Mouse (Mus musculus): ENCODE measurements around the gene Slc25a4.
"Not testable (repeated sequence)": the region's sequence is repeated elsewhere in the genome, so short reads cannot be mapped to it uniquely, and the experiment has no call there.

Slc25a4 gene

DNA sequence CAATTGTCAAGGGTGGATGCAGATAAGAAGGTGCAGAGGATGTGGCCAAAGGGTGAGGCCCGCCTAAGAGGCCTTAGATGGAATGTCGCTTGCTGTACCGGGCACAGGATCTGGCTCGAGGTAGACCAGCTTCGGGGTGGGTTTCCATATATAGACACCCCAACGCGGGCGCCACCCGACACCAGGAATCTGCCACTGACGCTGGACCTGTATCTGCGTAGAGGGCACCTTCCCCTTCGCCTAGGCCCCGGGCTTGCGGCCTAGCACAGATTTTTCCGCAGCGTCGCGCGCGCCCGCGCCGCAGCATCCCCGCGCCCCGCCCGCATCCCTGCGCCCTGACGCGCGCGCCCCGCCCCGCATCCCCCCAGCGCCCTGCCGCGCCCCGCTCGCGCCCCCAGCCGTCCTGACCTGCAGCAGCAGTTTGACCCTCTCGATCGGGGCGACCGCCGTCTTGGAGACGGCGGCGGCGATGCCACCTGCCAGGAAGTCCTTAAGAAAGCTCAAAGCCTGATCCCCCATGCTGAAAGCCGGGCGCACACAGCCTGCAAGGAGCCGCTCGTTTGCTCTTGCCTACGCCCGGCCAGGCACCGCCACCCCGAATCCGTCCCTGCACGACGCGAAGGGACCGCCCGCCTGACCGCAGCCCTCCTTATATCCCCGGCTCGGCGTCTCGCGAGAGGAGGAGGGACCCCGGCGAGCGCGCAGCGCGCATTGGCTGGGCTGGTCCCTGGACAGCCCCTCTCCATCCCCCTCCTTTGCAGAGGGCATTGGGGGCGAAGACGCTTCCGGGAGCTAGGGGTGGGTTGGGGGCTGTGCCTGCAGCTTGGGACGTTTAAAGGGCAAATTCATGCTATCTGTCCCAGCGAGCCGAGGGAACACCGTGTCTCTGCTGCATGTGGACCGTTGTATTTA is at the start of gene Slc25a4:
Gene Slc25a4 (minus strand): TSS at position 881 of the 912 bp plus-strand sequence.
- CTCF ChIA-PET: interaction anchor here (0.6 kb wide), 1 partner anchor 1161 kb away, joined by 3 read pairs; no protein-coding TSS in a partner anchor

DNA sequence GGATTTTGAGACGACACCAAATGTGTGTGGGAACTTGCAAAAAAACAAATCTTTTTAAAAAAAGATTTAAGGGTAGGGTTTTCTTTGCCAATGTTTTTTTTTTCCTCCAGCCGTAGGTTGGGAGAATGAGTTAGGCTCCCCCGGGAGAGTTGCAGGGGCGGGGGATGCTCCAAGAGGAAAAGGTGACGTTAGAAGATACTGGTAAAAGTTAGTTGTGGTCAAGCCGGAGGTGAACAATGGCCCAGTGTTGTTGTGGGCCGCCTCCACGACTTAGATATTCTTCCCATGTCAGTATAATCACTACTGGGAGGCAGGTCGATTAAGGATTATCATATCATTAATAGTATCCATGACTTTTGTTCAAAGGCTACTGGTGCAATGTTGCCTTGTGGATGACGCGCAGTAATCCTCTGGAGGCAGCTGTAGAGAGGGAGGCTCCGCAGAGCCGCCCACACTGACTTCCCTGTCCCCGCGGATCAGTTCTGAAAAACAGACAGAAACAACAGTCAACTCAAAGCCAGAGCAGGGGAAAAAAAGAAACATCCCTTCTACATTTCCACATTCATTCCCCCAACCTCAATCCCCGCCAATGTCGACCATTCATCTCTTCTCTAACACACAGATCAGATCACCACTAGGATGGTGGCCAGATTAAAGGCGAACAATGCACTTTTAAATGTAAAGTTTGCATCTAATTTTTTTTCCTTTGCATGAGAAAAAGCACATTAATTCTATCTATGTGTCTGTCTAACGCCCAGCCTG is 47.0 kb upstream of the Slc25a4 start:
- CTCF ChIA-PET: no interaction called here

DNA sequence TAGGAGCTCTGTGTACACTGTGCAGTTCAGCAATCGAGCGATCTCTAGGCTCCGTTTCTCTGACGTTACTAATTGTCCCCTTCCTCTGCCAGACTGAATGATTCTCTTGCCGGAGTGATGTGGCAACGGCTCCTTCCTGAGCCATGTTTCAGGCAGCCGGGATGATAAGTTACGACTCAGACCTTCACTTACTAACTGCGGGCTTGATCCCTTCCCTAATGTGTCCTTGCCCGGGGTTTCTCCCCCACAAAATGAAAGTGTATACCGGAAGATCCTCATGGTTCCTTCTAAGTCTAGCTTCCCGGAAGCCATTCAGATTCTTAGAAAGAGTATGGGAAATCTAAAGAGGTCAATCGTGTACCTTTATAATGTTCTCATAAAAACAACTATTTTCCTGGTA is 41.4 kb upstream of the Slc25a4 start:
- CTCF ChIA-PET: no interaction called here

DNA sequence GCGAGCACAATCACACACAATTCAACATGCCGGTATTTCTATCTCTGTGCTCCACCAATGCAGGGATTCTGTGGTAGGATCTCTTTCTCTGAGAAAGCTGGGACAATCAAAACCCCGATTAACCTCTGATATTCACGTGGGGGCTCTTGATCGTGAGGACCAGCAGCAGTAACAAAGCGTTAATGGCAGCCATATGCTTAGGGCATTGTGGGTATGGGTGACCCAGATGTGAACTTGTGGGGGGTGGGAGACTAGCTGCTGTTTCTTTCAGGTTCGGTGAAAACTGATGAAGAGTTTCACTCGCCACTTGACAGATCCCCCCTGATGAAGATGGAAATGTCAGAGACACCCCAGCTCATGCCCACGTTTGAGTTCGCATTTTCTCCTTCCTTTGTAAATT is 40.5 kb upstream of the Slc25a4 start:
- CTCF ChIA-PET: no interaction called here

DNA sequence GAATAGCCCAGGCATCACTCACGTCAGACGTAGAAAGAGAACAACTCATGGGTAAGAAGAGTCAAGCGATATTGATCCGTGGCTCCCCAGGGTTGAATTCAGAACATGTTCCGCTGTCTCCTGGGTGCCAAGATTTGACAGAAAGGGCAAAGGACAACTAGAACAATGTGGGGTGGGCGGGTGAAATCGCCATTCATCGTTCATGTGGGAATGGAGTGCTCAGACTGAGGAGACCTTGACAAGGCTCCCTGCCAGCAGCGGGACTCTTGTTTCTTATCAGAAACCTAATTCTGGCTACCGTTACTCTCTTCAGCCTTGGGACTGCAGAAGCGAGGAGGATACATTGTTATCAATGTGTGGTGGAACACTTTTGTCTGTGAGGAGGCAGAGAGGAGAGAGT is 35.3 kb upstream of the Slc25a4 start:
- CTCF ChIA-PET: no interaction called here

DNA sequence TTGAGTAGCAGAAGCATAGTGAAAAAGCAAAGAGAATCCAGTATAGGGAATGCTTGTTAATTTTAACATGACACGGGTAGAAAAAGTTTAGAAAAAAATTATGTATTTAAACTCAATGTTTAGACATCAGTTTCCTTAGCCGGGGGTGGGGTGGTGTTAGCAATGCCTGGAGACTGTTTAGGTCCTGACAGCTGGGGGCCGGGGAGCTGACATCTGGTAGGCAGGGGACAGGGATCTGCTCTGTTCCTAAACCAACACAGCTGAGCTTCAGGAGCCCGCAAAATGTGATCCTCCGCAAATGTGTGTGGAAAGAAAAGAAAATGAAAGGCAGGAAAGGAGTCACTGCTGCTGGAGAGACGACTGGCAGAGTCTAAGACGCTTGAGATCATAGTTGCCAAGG is 31.9 kb upstream of the Slc25a4 start:
- CTCF ChIA-PET: interaction anchor here (0.7 kb wide), 1 partner anchor 315 kb away, joined by 7 read pairs; no protein-coding TSS in a partner anchor

DNA sequence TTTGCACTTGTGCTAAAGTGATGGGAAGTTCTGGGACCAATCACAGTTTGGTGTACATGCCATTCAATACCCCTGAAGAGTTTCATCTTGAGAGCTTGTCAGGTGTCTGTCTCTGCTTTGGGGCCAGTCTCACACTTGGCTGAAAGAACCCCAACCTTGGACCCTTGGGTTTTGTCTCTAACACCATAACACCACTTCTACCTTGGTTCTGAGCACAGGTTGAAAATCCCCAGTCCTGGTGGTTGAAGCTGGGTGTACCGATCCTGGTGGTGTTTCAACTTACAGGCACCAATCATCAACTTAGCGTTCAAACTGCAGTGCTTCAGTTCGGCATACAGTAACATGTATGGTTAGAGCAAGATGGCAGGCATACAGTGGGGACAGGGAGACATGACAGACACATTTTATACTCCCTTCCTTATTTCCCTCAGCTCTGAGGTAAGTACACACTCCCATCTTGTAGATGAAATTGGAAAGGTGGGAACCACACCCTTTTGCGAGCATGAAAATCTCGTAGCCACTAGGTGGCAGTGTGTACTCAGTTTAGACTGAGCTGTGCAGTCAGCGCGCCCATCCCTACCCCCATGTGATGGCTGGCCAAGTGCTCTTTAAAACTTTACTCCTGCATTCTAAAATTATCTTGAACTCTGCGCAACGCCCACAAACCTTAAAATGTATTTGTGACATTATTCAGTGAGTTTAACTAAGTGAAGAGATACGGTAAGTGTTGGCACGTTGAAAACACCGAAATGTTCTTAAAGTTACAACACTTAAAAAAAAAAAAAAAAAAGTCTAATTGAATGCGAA is 30.7 kb upstream of the Slc25a4 start:
- CTCF ChIA-PET: interaction anchor here (0.6 kb wide), 1 partner anchor 1016 kb away, joined by 8 read pairs; no protein-coding TSS in a partner anchor

DNA sequence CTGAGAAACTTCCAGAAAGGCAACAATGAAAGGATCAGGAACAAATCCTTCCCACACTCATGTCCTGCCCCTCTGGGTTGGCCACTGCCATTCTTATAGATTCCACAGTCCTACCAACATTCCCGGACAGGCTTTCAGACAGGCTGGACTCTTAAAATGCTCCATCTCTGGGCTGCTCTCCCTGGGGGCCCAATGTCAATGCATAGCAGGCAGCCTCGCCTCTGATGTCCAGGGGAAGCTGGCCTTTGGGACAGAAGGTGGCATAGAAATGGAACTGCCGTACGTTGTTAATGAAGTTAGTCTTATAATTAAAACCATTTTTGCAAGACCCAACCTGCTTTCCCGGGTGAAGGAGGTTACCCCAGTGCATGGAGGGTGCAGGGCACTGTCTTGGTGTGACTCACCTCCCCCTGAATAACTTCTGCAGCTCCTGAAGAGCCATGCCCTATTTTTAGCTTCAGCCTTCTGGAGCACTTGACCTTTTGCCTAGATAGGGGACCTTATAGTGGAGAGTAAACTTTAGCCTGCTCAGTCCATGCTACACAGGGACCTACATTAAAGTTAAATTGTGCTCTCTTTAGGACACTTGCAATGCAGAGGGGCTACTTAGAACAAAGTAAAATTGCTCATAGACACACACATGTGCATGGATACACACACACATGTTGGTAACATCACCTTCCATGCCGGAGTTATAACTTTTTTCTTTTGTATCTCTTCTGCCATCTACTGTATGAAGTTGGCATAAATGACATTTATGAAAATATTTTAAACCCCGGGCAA is 25.5 kb upstream of the Slc25a4 start:
- CTCF ChIA-PET: interaction anchor here (0.7 kb wide), 1 partner anchor 252 kb away, joined by 3 read pairs; no protein-coding TSS in a partner anchor

DNA sequence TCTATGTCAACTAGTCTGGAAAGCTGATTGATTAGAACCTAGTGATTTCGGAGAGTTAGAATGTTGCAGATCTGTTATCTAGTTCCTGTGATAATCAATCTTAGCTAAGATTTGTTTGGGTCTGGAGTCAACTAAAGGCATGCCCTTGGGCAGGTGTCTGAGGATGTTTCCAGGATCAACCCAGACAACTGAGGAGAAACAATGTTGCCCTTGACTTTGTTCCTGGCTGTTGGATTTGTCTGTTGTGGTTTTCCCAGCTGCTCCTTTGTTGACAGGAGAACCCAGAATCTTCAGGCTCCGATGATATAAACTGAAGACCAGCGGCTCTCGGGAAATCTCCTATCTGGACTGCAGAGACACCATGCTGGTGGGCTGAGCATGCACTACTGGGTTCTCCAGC is 23.7 kb upstream of the Slc25a4 start:
- CTCF ChIA-PET: no interaction called here

DNA sequence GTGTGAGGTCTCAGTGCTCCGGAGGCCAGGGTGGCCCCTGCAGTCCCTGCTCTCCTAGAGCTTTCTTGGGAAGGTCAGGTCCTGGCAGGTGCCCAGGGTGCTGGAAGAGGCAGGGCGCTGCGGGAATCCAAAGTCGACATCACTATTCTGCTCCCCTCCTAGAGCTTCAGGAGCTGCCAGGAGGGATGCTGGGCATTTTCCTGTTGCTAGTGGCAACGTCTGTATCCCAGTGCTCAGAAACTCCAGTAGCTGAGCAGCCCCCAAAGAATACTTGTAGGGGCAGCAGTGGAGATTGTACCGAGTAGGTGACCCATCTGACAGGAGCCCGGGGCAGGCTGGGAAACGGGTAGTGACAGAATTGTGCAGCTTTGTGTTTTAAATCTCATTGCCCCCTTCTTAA is 21.7 kb upstream of the Slc25a4 start:
- CTCF ChIA-PET: no interaction called here

DNA sequence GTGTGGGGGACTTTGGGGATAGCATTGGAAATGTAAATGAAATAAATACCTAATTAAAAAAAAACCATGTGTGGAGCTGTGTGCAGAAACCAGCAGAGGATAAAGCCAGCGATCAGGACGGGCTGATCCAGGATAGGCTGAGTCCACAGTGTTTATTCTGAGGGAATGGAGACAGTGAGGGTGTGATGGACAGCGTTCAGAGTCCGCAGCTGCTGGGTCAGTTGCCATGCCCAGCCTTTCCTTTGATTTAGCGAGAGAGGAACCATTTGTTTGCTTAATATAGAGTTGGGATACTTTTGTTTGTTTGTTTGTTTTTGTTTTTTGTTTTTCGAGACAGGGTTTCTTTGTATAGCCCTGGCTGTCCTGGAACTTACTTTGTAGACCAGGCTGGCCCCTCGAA is 20.9 kb upstream of the Slc25a4 start:
- CTCF ChIA-PET: not testable (repeated sequence)

DNA sequence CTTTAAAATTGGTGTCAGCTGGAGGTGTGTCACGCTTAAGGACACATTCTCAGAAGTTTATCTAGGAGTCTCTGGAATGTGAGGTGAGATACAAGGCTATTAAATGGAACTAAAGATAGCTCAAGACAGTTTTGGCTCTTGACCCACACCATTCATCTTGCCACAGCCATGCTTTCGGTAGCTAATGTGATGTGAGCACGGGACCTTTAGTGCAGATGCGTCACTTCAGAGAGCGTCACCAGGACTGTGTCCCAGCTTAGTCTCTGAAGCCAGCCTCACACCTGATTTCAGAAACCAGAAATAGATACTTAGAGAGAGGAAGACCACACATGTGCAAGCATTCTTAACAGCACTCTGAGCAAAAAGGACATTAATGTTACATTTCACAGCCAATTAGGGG is 15.5 kb upstream of the Slc25a4 start:
- CTCF ChIA-PET: no interaction called here

DNA sequence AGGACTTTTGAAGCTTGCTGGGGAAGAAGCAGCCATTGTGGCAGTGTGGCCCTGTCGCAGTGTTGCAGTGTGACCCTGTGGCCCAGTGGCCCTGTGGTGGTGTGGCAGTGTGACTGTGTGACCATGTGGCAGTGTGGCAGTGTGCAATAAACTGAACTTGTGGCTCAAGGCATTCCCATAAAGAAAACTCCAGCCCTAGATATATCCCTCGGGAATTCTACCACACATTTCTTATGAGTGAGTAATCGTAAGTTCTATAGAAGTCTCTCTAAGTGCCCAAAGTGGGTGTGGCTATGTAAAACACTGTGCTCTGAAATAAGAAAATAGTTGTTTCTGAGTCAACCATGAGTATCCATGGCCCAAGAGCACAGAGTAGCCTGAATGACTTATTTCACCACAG is 14.4 kb upstream of the Slc25a4 start:
- CTCF ChIA-PET: no interaction called here

DNA sequence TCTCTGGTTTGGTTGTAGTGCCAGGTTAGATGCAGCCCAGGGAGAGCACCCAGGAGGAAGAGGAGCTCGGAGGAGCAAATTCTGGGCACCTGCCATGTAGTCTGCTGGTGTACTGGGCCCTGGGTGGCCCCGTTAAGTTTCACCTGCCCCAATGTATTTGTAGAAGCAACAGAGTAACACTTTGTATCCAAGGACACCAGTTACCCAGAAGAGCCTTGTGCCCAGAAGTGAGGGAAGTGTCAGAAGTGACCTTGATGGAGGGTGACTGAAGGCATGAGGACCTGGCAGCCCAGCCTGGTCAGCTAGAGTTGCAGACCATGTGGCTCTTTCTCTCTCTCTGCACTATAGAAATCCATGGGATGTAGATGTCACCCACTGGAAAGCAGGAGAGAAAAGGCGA is 9.5 kb upstream of the Slc25a4 start:
- CTCF ChIA-PET: no interaction called here

DNA sequence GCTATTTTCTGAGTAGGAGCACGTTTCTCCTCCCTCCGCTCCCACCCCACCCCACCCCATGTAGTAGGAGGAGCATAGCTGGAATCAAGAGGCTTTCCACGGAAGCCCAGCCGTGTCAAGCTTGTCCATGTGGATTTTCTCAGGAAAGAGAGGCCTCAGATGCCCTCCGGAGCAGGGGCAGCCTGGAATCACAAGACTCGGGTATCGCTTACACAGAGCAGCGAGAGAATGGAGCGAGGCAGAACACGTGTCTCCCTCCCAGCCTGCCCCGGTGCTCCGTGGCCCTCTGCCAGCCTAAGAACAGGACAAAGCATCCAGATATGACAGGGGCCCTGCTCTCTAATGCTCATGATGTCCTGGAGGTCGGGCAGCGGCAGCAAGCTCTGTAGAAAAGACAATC is 5.8 kb upstream of the Slc25a4 start:
- CTCF ChIA-PET: no interaction called here

DNA sequence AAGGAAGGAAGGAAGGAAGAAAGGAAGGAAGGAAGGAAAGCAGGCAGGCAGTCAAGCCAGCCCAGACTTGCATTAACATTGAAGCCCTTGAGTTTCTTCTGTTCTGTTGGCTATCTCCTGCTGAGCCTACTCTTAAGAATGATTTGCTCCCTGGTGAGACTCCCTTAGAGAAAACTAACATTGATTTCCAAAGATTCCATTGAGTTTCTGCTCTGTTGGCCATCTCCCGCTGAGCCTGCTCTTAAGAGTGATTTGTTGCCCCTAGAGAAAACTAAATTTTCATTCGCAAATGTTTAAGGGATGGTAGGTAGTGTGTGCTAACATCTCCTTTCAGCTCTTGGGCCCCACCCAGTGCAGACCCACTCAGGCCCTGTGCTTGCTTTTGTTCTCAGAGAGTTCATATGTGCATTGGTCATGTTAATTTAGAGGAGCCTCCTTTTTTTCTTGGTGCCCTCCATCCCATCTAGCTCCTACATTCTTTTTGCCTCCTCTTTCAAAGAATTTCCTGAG is 2.9 kb upstream of the Slc25a4 start:
- CTCF ChIA-PET: no interaction called here

DNA sequence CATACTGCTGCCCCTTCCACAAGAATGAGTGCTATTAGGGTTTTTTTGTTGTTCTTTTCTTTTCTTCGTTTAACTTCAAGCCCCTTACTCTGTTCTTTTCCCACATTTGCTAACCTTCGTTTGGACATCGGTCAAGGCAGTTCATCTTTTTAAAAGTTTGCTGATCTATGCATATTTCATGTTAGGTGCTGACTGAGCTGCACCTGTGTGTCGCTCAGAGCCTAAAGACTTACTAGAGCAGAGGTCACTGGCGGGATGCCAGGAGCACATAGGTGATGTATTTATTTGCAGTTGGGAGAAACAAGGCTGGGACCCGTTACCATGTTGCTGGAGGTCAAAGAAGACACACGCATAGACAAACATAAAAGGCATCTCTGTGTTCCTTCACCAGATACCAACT is 1.1 kb upstream of the Slc25a4 start:
- CTCF ChIA-PET: no interaction called here

DNA sequence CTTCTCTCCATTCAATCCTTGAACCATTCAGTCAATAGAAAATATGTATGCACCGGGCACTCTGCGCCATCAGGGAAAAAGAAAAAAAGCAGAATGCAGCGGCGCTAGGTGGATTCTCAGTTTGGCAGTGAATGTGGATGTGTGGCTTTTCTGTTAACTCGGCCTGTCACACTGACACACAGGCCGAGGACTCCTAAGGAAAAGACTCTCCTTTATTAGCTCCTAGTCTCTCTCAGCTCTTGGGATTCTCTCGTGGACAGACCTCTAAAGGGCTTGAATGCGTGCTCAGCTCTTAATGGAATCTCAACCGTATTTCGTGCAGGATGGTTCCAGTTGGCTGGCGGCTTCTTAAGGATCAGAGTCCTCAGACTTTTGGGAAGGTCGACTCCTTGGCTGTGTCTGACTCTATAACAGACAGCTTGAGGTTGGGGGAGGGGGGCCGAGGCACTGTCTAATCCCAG is 557 bp upstream of the Slc25a4 start:
- CTCF ChIA-PET: no interaction called here

DNA sequence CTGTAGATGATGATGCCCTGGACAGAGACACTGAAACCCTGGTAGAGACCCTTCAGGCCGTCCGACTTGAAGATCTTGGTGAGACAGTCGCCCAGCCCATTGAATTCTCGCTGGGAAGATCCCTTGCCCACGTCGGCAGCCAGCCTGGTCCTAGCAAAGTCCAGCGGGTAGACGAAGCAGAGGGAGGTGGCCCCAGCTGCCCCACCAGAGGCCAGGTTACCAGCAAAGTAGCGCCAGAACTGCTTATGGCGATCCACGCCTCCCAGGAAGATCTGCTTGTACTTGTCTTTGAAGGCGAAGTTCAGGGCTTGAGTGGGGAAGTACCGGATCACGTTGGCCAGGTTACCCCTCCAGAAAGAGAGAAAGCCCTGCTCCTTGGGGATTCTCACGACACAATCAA is 2.0 kb downstream of the Slc25a4 start:
- CTCF ChIA-PET: no interaction called here

DNA sequence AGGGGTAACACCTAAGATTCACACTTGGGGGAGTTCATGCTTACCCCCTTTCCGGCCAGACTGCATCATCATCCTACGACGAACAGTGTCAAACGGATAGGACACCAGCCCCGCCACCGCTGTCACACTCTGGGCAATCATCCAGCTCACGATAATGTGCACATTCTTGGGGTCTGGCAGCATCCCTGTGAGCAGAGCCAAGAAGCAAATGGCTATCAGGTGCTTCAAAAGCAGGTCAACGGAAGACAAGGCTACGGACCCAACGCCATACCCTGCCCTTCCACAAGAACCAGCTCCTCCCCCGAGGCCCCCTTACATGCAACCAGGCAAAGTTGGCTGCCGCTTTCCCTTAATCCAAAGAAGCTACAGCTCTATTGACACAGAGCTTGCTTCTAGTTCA is 2.7 kb downstream of the Slc25a4 start:
- CTCF ChIA-PET: interaction anchor here (0.7 kb wide), 1 partner anchor 45 kb away, joined by 3 read pairs; no protein-coding TSS in a partner anchor

DNA sequence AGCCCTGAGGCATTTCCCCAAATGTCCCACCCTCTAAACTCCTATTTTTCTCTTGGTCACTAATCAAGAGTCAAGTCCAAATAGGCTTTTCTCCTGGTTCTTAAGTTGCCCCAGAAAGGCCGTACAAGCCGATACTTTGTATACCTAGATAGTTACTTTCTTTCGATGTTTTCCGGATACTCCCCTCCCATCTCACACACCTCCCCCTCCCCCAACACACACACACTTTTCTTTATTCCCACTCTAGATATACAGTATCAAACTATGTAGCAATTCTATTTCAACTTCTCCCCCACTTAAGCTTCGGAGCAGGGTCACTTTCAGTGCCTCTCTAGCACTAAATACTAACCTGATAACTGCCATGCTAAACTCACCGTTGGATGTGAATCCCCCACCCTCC is 5.0 kb downstream of the Slc25a4 start:
- CTCF ChIA-PET: no interaction called here
